Mouse (Mus musculus) E14TG2a.4 (cell line): ENCODE measurements around the gene Rbfox1.

Source experiments
- CTCF ChIP-seq: conservative IDR thresholded peaks from 2 replicates; pipeline ENCODE4 v1.5.1; 2014; ENCODE audit warnings: low read length
- NANOG ChIP-seq: IDR thresholded peaks from 2 replicates; pipeline ENCODE4 v1.6.1; 2014; ENCODE audit warnings: borderline replicate concordance, low read length, mixed read lengths
- POU5F1 ChIP-seq: IDR thresholded peaks from 2 replicates; pipeline ENCODE4 v1.6.1; 2014; ENCODE audit warnings: low read length, borderline replicate concordance

- TF ChIP-seq CTCF: no peak
- TF ChIP-seq POU5F1: no peak
- TF ChIP-seq NANOG: no peak
Observed at GRCm38 (mm10) chr16:7092811-7093210, 1207.7 kb downstream of the Rbfox1 start.
